Mouse (Mus musculus) G1E (cell line): ENCODE measurements around the gene Cgrrf1. TPM values are rescaled to one million over a fixed set of nuclear protein-coding genes. Genes with fewer than 3 reads are reported as not detected.

Experiments
- ATAC-seq: 2 replicates; pipeline ENCODE4 v1.8.0; 2016; ENCODE audit warnings: mild to moderate bottlenecking; ENCODE audit not compliant: insufficient number of reproducible peaks, poor library complexity, low FRiP score, severe bottlenecking; ENCODE audit errors: extremely low read depth
- DNase-seq: peaks from one replicate; pipeline ENCODE4 v3.0.0; 2012; ENCODE audit warnings: low spot score
- H3K27me3 ChIP-seq: 2 replicates; pipeline ENCODE4 v1.6.1; 2012; ENCODE audit warnings: mild to moderate bottlenecking, low read length, inconsistent platforms; ENCODE audit not compliant: insufficient read depth
- H3K36me3 ChIP-seq: replicated peaks from 2 replicates; pipeline ENCODE3; 2012; ENCODE audit warnings: mild to moderate bottlenecking, inconsistent platforms
- H3K4me1 ChIP-seq: 2 replicates; pipeline ENCODE4 v1.6.1; 2012; ENCODE audit warnings: low read depth, low read length, inconsistent platforms, mixed read lengths; ENCODE audit not compliant: insufficient read depth
- H3K4me3 ChIP-seq: 2 replicates; pipeline ENCODE4 v1.5.1; 2012; ENCODE audit warnings: low read depth, mild to moderate bottlenecking, inconsistent platforms, low read length, moderate library complexity, mixed read lengths
- H3K9me3 ChIP-seq: replicated peaks from 2 replicates; pipeline ENCODE4 v1.6.1; 2012; ENCODE audit warnings: inconsistent platforms
- CTCF ChIP-seq: IDR thresholded peaks from 2 replicates; pipeline ENCODE4 v1.5.1; 2012; ENCODE audit warnings: low read depth, low read length, inconsistent platforms, mixed read lengths
- GATA1 ChIP-seq: IDR thresholded peaks from 2 replicates; pipeline ENCODE4 v1.6.1; 2012; ENCODE audit warnings: borderline replicate concordance, low read length, inconsistent platforms, mixed read lengths
- GATA2 ChIP-seq: IDR thresholded peaks from 2 replicates; pipeline ENCODE4 v1.6.1; 2012; ENCODE audit warnings: low read depth, low read length, inconsistent platforms, borderline replicate concordance
- POLR2AphosphoS5 ChIP-seq: IDR thresholded peaks from 2 replicates; pipeline ENCODE4 v1.6.1; 2012; ENCODE audit warnings: low read depth, low read length, inconsistent platforms; ENCODE audit not compliant: insufficient replicate concordance
- TAL1 ChIP-seq: conservative IDR thresholded peaks from 2 replicates; pipeline ENCODE4 v1.6.1; 2012; ENCODE audit warnings: low read depth, low read length, inconsistent platforms, mixed read lengths
- polyA plus RNA-seq: library from polyadenylated mRNA; stranded (reverse); fragments of >175 nt; gene quantifications from 2 replicates; pipeline ENCODE4 v1.2.3, GENCODE M21; 2012
- total RNA-seq, 2 experiments: library from RNA; stranded (forward) in 1 of 2; stranded (reverse) in 1 of 2; fragments of 200-1000 nt in 1 of 2; fragments of >200 nt in 1 of 2; fragmentation: Nextera tagmentation in 1 of 2; gene quantifications; 2 replicates each; pipeline ENCODE4 v1.2.3; 2014 to 2017

Gene Cgrrf1
- total and polyA plus RNA-seq, 3 experiments: 9.0 to 36.0 (median 30.0) TPM

DNA sequence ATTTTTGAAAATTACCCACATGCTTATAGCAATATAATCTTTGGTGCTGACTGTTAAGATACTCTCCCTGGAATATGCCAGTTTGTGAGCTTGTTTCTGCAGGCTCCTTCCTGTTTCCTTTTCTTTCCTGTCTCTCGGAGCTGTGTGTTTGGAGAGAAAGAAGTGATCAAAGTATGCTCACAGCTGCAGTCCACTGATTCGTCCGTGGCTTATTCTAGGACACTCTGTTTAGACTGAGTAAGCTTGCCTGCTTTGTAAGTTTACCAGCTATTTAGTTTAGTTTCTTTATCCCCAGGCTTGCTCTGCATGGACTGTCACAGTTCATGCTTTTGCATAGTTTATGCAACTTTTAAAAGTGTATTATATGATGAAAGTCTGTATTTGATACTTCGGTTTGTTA lies 7.4 kb downstream of the Cgrrf1 start:
- no peak for ATAC-seq
- TF ChIP-seq GATA1 (no peak), TAL1 (no peak), GATA2 (no peak), POLR2AphosphoS5 (no peak), CTCF (no peak)
- Histone ChIP-seq H3K9me3 (no peaks in the 10 kb centered on the region; the same call in 1 of the 2 replicates), H3K4me1 (peaks cover 4% of the 10 kb centered on the region; the same call in 1 of the 2 replicates), H3K36me3 (peaks cover 54% of the 10 kb centered on the region), H3K4me3 (no peak overlapping the region), H3K27me3 (no peaks in the 10 kb centered on the region)
- DNase-seq: no peak

- Histone ChIP-seq H3K4me1 (peaks cover 7% of the 10 kb centered on the region), H3K9me3 (no peaks in the 10 kb centered on the region), H3K27me3 (no peaks in the 10 kb centered on the region), H3K4me3 (no peak overlapping the region), H3K36me3 (peaks cover 68% of the 10 kb centered on the region)
- no peak for DNase-seq
- no peak for ATAC-seq
- TF ChIP-seq POLR2AphosphoS5 (no peak), TAL1 (no peak), GATA2 (no peak), GATA1 (no peak), CTCF (no peak)
These were observed 13.8 kb downstream of the Cgrrf1 start for GRCm38 (mm10) chr14:46845706-46846105.

GRCm38 (mm10) chr14:46848063-46848590 lies 16.2 kb downstream of the Cgrrf1 start:
- peaks cover 7% of the 10 kb centered on the region for H3K4me1 ChIP-seq
- no peaks in the 10 kb centered on the region for H3K27me3 ChIP-seq
- no peaks in the 10 kb centered on the region for H3K9me3 ChIP-seq
- no peak for ATAC-seq
- peaks cover 50% of the 10 kb centered on the region for H3K36me3 ChIP-seq
- no peak for DNase-seq
- H3K4me3 ChIP-seq: no peak overlapping the region
- no peak for TF ChIP-seq TAL1
- TF ChIP-seq POLR2AphosphoS5: no peak
- no peak for TF ChIP-seq GATA1
- TF ChIP-seq GATA2: no peak
- no peak for TF ChIP-seq CTCF

GRCm38 (mm10) chr14:46848736-46849135 lies 16.8 kb downstream of the Cgrrf1 start:
- peaks cover 50% of the 10 kb centered on the region for H3K36me3 ChIP-seq
- H3K27me3 ChIP-seq: no peaks in the 10 kb centered on the region
- H3K9me3 ChIP-seq: no peaks in the 10 kb centered on the region
- no peak for DNase-seq
- no peak overlapping the region for H3K4me3 ChIP-seq
- TF ChIP-seq CTCF (no peak), GATA1 (no peak), POLR2AphosphoS5 (no peak), TAL1 (no peak), GATA2 (no peak)
- ATAC-seq: no peak
- H3K4me1 ChIP-seq: peaks cover 7% of the 10 kb centered on the region

- H3K4me3 ChIP-seq: no peak overlapping the region
- TF ChIP-seq TAL1 (no peak), POLR2AphosphoS5 (no peak), GATA2 (no peak), GATA1 (no peak), CTCF (no peak)
- peaks cover 7% of the 10 kb centered on the region for H3K4me1 ChIP-seq
- H3K9me3 ChIP-seq: no peaks in the 10 kb centered on the region
- H3K36me3 ChIP-seq: peaks cover 49% of the 10 kb centered on the region
- ATAC-seq (no peak), DNase-seq (no peak)
- H3K27me3 ChIP-seq: no peaks in the 10 kb centered on the region
These were observed 17.8 kb downstream of the Cgrrf1 start for GRCm38 (mm10) chr14:46849769-46850168.

DNA sequence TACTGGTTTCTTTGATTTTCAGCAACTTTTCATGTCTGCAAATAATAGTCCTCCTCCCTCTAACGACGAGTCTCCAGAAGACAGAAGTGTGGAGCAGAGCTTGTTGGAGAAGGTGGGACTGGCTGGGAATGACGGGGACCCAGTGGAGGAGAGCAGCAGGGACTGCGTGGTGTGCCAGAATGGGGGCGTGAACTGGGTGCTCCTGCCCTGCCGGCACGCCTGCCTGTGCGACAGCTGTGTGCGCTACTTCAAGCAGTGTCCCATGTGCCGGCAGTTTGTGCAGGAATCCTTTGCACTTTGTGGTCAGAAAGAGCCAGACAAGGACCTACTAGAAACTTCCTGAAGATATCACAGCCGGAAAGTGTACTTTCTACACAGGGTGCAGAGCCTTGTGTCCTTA lies 21.8 kb downstream of the Cgrrf1 start:
- DNase-seq (no peak), ATAC-seq (no peak)
- peaks cover 25% of the 10 kb centered on the region for H3K36me3 ChIP-seq
- no peaks in the 10 kb centered on the region for H3K27me3 ChIP-seq
- TF ChIP-seq GATA1: no peak
- TF ChIP-seq TAL1: no peak
- no peak for TF ChIP-seq POLR2AphosphoS5
- H3K9me3 ChIP-seq: no peaks in the 10 kb centered on the region
- H3K4me1 ChIP-seq: peaks cover 7% of the 10 kb centered on the region
- no peak overlapping the region for H3K4me3 ChIP-seq

DNA sequence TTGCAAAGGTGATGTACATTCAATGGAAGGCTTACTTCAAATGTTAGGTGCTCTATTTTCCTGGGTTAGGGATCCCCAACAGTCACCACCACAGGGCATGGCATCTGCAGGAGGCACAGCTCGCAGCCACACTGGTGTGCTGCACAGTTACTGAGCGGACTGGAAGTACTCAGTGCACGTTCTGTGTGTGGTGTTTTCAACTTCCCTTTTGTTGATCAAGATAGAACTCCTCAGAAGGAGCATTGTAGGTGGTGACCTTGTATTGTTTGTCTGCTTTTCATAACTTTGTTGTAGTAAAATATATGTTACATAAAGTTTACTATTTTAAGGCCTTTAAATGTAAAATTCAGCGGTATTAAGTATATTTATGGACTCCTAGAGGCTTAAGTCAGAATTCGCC lies 31.0 kb downstream of the Cgrrf1 start:
- TF ChIP-seq CTCF: no peak
- no peak for TF ChIP-seq POLR2AphosphoS5
- no peak for TF ChIP-seq TAL1
- TF ChIP-seq GATA2: no peak
- TF ChIP-seq GATA1: no peak
- ATAC-seq (no peak), DNase-seq (no peak)
- Histone ChIP-seq H3K9me3 (no peaks in the 10 kb centered on the region), H3K4me3 (no peak overlapping the region), H3K36me3 (no peaks in the 10 kb centered on the region), H3K4me1 (no peaks in the 10 kb centered on the region), H3K27me3 (peaks cover 14% of the 10 kb centered on the region; the same call in 1 of the 2 replicates)
